Mouse (Mus musculus): ENCODE results near the gene Nup107. TPM values are rescaled to one million over a fixed set of nuclear protein-coding genes. Genes with fewer than 3 reads are reported as not detected.

The Nup107 gene
- polyA plus RNA-seq, 1 experiment = 8.0 TPM

DNA sequence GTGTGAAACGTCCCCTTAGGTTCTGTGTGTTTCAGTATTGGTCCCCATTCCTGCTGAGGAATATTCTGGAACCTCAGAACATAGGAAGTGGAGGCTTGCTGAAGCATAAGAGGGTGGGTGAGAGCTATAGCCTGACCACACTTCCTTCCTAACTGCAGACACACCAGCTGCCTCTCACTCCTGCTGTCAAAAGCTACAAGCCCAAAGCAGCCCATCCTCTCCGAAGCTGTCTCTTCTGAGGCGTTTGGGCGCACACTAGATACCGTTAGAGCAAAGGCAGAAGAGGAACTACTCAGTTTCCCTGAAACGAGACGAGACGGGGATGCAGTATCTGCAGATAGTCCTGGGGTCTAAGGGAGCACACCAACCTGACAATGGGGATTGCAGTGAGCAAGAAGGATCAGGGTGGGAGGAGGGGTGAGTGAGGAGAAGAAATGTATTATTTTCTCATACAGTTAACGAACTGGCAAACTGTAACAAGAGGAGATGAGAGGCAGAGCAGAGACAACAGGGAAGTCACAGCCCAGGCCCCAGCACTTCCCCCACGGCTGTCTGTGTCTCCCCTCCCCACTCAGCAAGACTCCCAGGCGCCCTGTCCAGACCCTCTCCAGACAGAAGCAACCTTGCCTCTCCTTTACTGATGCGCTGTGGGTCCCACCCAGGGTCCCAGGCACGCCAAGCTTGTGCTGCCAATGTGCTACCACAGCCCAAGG, 37.3 kb downstream of the Nup107 start:
- whole genome bisulfite sequencing = 84% methylated on average over 13 of the region's 13 CpGs
- no peak for DNase-seq
- TF ChIP-seq POLR2A (IDR thresholded peaks at IDR 0.05; ENCODE audit: borderline replicate concordance, extremely low read depth, low read depth, low read length) = no peak
- TF ChIP-seq CTCF (IDR thresholded peaks at IDR 0.05; ENCODE audit: insufficient read depth, low read length) = no peak
- H3K4me3 ChIP-seq (replicated peaks; ENCODE audit: extremely low read depth, low read depth, low read length) = no peak overlapping the region
- no peaks in the 10 kb centered on the region for H3K4me1 ChIP-seq (ENCODE audit: control insufficient read depth, insufficient read depth, low read length)

DNA sequence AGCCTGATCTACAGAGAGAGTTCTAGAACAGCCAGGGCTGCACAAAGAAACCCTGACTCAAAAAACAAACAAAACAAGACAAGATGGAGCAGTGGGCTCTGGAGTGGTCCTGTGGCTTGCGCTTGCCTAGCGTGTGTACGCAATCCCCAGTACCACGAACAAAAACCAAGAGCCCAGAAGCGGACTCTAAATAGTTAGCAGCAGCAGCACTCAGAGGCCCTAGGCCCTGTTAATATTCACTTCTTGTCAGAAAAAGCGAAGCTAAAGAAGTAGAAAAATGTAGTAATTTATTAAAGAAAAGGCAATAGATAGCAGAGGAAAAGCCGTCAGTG, 37.9 kb downstream of the Nup107 start:
- DNase-seq = no peak
- H3K4me3 ChIP-seq (replicated peaks; ENCODE audit: extremely low read depth, low read depth, low read length) = no peak overlapping the region
- TF ChIP-seq CTCF (IDR thresholded peaks at IDR 0.05; ENCODE audit: insufficient read depth, low read length) = no peak
- no peak for TF ChIP-seq POLR2A (IDR thresholded peaks at IDR 0.05; ENCODE audit: borderline replicate concordance, extremely low read depth, low read depth, low read length)
- H3K4me1 ChIP-seq (ENCODE audit: control insufficient read depth, insufficient read depth, low read length) = no peaks in the 10 kb centered on the region
- 86% methylated on average over 7 of the region's 7 CpGs for WGBS

DNA sequence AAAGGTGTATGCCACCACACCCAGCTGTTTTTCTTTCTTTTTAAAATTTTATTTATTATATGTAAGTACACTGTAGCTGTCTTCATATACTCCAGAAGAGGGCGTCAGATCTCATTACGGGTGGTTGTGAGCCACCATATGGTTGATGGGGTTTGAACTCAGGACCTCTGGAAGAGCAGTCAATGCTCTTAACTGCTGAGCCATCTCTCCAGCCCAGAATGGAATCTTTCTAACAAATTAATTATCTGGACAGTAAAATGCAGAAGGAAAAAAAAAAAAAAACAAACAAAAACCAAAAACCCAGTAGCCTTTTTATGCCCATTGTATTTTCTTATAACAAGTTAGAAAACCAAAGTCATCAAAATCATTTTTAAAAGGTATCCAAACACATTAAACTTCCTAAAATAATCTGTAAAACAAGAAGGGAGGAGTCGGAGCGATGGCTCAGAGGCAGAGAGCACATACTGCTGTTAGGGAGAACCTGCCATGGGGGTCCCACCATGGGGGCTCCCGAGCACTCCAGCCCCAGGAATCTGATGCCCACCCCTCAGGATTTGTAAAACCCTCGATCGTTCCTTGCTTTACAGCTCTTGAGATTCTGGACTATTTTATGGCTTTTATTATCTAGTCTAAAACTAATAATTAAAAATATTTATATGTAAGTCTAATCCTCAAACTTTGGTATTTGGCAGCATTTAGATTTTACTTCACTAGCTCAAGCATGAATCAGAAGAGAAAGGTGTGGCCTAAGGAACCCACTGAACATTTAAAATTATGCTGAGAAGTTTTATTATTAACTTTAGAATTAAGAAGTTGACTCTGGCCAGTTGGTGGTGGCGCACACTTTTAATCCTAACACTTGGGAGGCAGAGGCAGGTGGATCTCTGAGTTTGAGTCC, 38.5 kb downstream of the Nup107 start:
- H3K4me3 ChIP-seq (replicated peaks; ENCODE audit: extremely low read depth, low read depth, low read length) = no peak overlapping the region
- no peak for DNase-seq
- TF ChIP-seq CTCF (IDR thresholded peaks at IDR 0.05; ENCODE audit: insufficient read depth, low read length) = no peak
- no peak for TF ChIP-seq POLR2A (IDR thresholded peaks at IDR 0.05; ENCODE audit: borderline replicate concordance, extremely low read depth, low read depth, low read length)
- 95% methylated on average over 8 of the region's 8 CpGs for WGBS
- no peaks in the 10 kb centered on the region for H3K4me1 ChIP-seq (ENCODE audit: control insufficient read depth, insufficient read depth, low read length)

GRCm38 (mm10) chr10:117752851-117753647, 39.5 kb downstream of the Nup107 start:
- 94% methylated on average over 5 of the region's 5 CpGs for WGBS
- no peaks in the 10 kb centered on the region for H3K4me1 ChIP-seq (ENCODE audit: control insufficient read depth, insufficient read depth, low read length)
- DNase-seq = no peak
- H3K4me3 ChIP-seq (replicated peaks; ENCODE audit: extremely low read depth, low read depth, low read length) = no peak overlapping the region
- TF ChIP-seq CTCF (IDR thresholded peaks at IDR 0.05; ENCODE audit: insufficient read depth, low read length) (no peak), POLR2A (IDR thresholded peaks at IDR 0.05; ENCODE audit: borderline replicate concordance, extremely low read depth, low read depth, low read length) (no peak)

GRCm38 (mm10) chr10:117752304-117752821, 40.1 kb downstream of the Nup107 start:
- DNase-seq = no peak
- no peak overlapping the region for H3K4me3 ChIP-seq (replicated peaks; ENCODE audit: extremely low read depth, low read depth, low read length)
- WGBS = 98% methylated on average over 7 of the region's 7 CpGs
- no peak for TF ChIP-seq CTCF (IDR thresholded peaks at IDR 0.05; ENCODE audit: insufficient read depth, low read length)
- TF ChIP-seq POLR2A (IDR thresholded peaks at IDR 0.05; ENCODE audit: borderline replicate concordance, extremely low read depth, low read depth, low read length) = no peak
- H3K4me1 ChIP-seq (ENCODE audit: control insufficient read depth, insufficient read depth, low read length) = no peaks in the 10 kb centered on the region

GRCm38 (mm10) chr10:117751744-117752143, 40.8 kb downstream of the Nup107 start:
- TF ChIP-seq CTCF (IDR thresholded peaks at IDR 0.05; ENCODE audit: insufficient read depth, low read length) (no peak), POLR2A (IDR thresholded peaks at IDR 0.05; ENCODE audit: borderline replicate concordance, extremely low read depth, low read depth, low read length) (no peak)
- 95% methylated on average over 6 of the region's 6 CpGs for WGBS
- Histone ChIP-seq H3K4me3 (replicated peaks; ENCODE audit: extremely low read depth, low read depth, low read length) (no peak overlapping the region), H3K4me1 (ENCODE audit: control insufficient read depth, insufficient read depth, low read length) (no peaks in the 10 kb centered on the region)
- DNase-seq = no peak

DNA sequence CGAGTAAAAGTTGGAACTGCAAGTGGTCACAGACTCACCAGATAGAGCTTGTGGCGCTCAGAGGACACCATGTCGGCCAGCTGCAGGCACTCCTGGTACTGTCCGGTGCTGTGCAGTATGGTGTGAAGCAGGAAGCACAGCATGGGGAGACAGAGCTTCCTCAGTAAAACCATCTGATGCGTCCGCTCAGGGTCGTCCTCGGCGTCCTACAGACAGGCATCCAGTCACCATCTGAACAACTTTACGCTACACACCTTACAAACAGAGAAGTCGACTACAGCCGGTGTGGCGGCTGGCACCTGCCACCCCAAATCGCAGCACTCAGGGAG, 41.3 kb downstream of the Nup107 start:
- 94% methylated on average over 14 of the region's 14 CpGs for WGBS
- DNase-seq = no peak
- Histone ChIP-seq H3K4me1 (ENCODE audit: control insufficient read depth, insufficient read depth, low read length) (no peaks in the 10 kb centered on the region), H3K4me3 (replicated peaks; ENCODE audit: extremely low read depth, low read depth, low read length) (no peak overlapping the region)
- TF ChIP-seq CTCF (IDR thresholded peaks at IDR 0.05; ENCODE audit: insufficient read depth, low read length) = no peak
- no peak for TF ChIP-seq POLR2A (IDR thresholded peaks at IDR 0.05; ENCODE audit: borderline replicate concordance, extremely low read depth, low read depth, low read length)

GRCm38 (mm10) chr10:117750529-117751281, 41.8 kb downstream of the Nup107 start:
- Histone ChIP-seq H3K4me1 (ENCODE audit: control insufficient read depth, insufficient read depth, low read length) (no peaks in the 10 kb centered on the region), H3K4me3 (replicated peaks; ENCODE audit: extremely low read depth, low read depth, low read length) (no peak overlapping the region)
- 97% methylated on average over 5 of the region's 5 CpGs for WGBS
- no peak for TF ChIP-seq POLR2A (IDR thresholded peaks at IDR 0.05; ENCODE audit: borderline replicate concordance, extremely low read depth, low read depth, low read length)
- no peak for TF ChIP-seq CTCF (IDR thresholded peaks at IDR 0.05; ENCODE audit: insufficient read depth, low read length)
- no peak for DNase-seq

All from lung, adult 2 months (tissue).